Mouse (Mus musculus) neural tube, embryonic 14.5 days (tissue): ENCODE results near the gene Pigf. TPM values are rescaled to one million over a fixed set of nuclear protein-coding genes. Genes with fewer than 3 reads are reported as not detected.

Experiments
- ATAC-seq: fragments of 200-750 bp; cut with Nextera tagmentation; 2 replicates; pipeline ENCODE4 v1.8.0; 2017; ENCODE audit warnings: low read depth, mild to moderate bottlenecking, moderate TSS enrichment, moderate library complexity
- H3K27ac ChIP-seq: fragments of 300-500 bp; sonication (generic); 2 replicates; pipeline ENCODE4 v1.5.1; 2014; ENCODE audit warnings: low read depth, mild to moderate bottlenecking, control low read depth, low read length, moderate library complexity, mixed read lengths
- H3K27me3 ChIP-seq: fragments of 300-500 bp; sonication (generic); 2 replicates; pipeline ENCODE4 v1.6.1; 2014; ENCODE audit warnings: low read length; ENCODE audit not compliant: control insufficient read depth, insufficient read depth
- H3K36me3 ChIP-seq: fragments of 300-500 bp; sonication (generic); 2 replicates; pipeline ENCODE4 v1.6.1; 2014; ENCODE audit warnings: low read length, mixed read lengths; ENCODE audit not compliant: control insufficient read depth, insufficient read depth
- H3K4me1 ChIP-seq: fragments of 300-500 bp; sonication (generic); 2 replicates; pipeline ENCODE4 v1.6.1; 2014; ENCODE audit warnings: low read length; ENCODE audit not compliant: control insufficient read depth, insufficient read depth
- H3K4me2 ChIP-seq: fragments of 300-500 bp; sonication (generic); 2 replicates; pipeline ENCODE4 v1.6.1; 2014; ENCODE audit warnings: mild to moderate bottlenecking, low read depth, low read length, control low read depth
- H3K4me3 ChIP-seq: fragments of 300-500 bp; sonication (generic); 2 replicates; pipeline ENCODE4 v1.5.1; 2014; ENCODE audit warnings: low read depth, low read length, control low read depth, mixed read lengths
- H3K9ac ChIP-seq: fragments of 300-500 bp; sonication (generic); replicated peaks from 2 replicates; pipeline ENCODE4 v1.6.1; 2014; ENCODE audit warnings: low read depth, mild to moderate bottlenecking, control low read depth, low read length, mixed read lengths
- H3K9me3 ChIP-seq: fragments of 300-500 bp; sonication (generic); 2 replicates; pipeline ENCODE4 v1.6.1; 2016; ENCODE audit warnings: low read length; ENCODE audit not compliant: control insufficient read depth
- WGBS: fragments of 180-500 bp; shearing (Covaris S2); extraction: QIAGEN DNeasy Blood & Tissue Kit; methylation state at CpG from one replicate; pipeline ENCODE4 v1.1.7; 2014; 5-methylcytosine and 5-hydroxymethylcytosine counted together
- polyA plus RNA-seq: library from polyadenylated mRNA; unstranded; fragments of >200 nt; fragmentation: Nextera tagmentation; extraction: Ambion mirVana; gene quantifications from 2 replicates; pipeline ENCODE4 v1.2.1, GENCODE M21; 2014

The Pigf gene
- polyA plus RNA-seq, 1 experiment from 2014 or later = 38.7 TPM

DNA sequence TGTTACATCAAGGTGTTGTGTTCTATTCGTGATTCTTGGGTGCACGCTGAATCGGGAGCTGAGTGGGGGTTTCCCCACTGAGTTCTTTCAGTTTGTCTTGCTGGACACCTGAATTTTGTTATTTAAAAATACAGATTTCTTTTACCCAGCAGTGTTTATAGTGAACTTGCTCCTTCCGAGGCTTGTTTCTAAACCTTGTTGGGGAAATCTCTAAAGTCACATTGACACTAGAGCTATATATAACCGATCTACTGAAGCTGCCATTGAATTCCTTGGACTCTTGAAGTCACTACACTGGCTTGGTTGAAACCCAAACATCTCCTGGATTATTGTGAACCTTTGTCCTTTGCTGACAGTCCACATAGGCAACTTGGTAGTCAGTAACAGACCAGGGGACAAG, 68.0 kb downstream of the Pigf start:
- H3K9ac ChIP-seq = no peak overlapping the region
- no peak overlapping the region for H3K4me2 ChIP-seq
- no peaks in the 10 kb centered on the region for H3K36me3 ChIP-seq
- H3K4me3 ChIP-seq = no peak overlapping the region
- no peak for ATAC-seq
- H3K9me3 ChIP-seq = no peaks in the 10 kb centered on the region
- no peak overlapping the region for H3K27ac ChIP-seq
- no peaks in the 10 kb centered on the region for H3K27me3 ChIP-seq
- 0 out of 2 replicates have a peak, but pooled peaks cover 6% of the 10 kb centered on the region for H3K4me1 ChIP-seq
- WGBS = 95% methylated on average over 5 of the region's 5 CpGs

DNA sequence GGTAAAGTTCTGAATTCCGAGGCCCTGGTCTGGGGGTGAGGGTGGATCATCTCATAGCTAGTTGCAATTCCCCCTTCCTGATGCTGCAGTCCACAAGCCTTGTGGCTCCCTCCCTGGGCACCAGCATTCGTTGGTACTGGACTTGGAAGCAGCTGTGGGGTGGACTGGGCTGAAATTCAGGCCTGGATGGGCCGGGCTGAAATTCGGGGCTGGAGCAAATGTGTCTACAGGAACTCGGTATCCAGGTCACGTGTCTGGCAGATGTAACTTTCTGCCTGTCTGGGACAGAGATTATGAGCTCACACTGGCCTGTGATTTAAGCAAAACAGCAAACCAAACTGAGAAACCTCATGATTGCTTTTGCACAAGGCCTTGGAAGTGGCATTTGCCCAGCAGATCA, 76.4 kb downstream of the Pigf start:
- Histone ChIP-seq H3K9ac (no peak overlapping the region), H3K27me3 (no peaks in the 10 kb centered on the region), H3K4me1 (no peaks in the 10 kb centered on the region), H3K36me3 (no peaks in the 10 kb centered on the region), H3K4me3 (no peak overlapping the region), H3K27ac (no peak overlapping the region), H3K9me3 (no peaks in the 10 kb centered on the region), H3K4me2 (no peak overlapping the region)
- no peak for ATAC-seq
- 79% methylated on average over 6 of the region's 6 CpGs for WGBS

DNA sequence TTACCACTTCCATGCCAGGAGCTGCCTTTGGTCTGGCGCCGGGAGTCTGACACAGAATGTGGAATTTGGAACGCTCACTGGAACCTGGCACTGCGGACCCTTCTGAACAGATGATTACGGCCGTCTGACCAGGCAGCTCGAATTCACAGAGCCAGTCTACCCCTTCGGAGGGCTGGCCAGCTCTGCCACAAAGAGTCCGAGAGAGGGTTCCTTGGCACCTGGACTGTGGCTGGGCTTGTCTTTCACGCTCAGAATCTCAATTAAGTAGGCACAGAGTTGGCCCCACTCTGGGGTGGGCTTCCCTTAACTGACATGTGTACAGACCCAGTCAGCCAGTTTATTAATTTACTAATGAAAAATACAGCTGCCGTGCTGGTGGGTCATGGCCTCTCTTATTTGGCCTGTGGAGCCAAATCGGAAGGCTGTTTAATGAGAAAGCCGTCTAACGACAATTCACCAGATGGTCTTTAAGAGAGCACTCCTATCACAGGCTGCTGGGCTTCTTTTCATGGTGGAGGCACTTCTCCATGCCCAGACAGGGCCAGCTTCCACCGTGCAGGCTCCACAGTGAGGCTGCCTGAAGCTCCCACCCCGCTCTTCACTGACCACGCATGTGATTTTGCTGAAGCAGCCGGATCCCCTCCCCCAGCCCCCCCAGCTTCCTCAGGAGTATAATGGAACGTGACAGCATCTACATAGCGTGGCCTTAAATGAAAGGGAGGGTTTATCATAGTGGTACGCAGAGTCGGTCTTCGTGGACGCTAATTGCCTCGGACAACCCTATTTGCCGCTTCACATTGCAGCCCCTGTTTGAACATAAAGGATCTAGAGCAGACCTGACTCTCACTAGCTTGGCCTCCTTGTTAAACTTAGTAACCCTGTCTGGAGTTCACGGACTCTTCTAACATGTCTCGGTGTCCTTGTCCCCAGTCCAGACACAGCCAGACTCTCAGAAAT, 77.1 kb downstream of the Pigf start, which contains the start of gene Atp6v1e2:
Atp6v1e2 (minus strand) TSS at position 58 of the 957 bp plus-strand sequence.
- H3K9me3 ChIP-seq = no peaks in the 10 kb centered on the region
- peak; percentile 61; the same call in 1 of the 2 replicates for ATAC-seq
- no peak within 1 kb of the TSS for H3K9ac ChIP-seq
- no peak within 1 kb of the TSS for H3K27ac ChIP-seq
- no peaks in the 10 kb centered on the region for H3K36me3 ChIP-seq
- 70% methylated on average over 28 of the region's 28 CpGs for WGBS
- H3K4me3 ChIP-seq = no peak within 1 kb of the TSS
- no peaks in the 10 kb centered on the region for H3K27me3 ChIP-seq
- no peak within 1 kb of the TSS for H3K4me2 ChIP-seq
- H3K4me1 ChIP-seq = no peaks in the 10 kb centered on the region

Other genes starting within 250 kb of the Pigf start
- not detected in 2 replicates for gene Tmem247, start 108.1 kb downstream of the Pigf start, polyA plus RNA-seq
- not detected in 2 replicates for gene Atp6v1e2, start 77.5 kb downstream of the Pigf start, polyA plus RNA-seq
- 9.1 and 9.7 TPM in 2 replicates for gene Rhoq, start 62.3 kb downstream of the Pigf start, polyA plus RNA-seq
- gene Cript, start 144 bp upstream of the Pigf start, polyA plus RNA-seq = 217 and 236 TPM in 2 replicates
- gene Socs5, start 82.3 kb upstream of the Pigf start, polyA plus RNA-seq = 23.0 and 25.2 TPM in 2 replicates
- 38.3 and 45.2 TPM in 2 replicates for gene Mcfd2, start 240.5 kb upstream of the Pigf start, polyA plus RNA-seq